Mouse (Mus musculus) forebrain, embryonic 11.5 days (tissue): ENCODE measurements around the gene Pgam5. TPM values are rescaled to one million over a fixed set of nuclear protein-coding genes. Genes with fewer than 3 reads are reported as not detected.
A peak's percentile ranks its signal among the peaks of the same experiment; 100 is the strongest.

ENCODE experiments used
- ATAC-seq: fragments of 200-750 bp; cut with Nextera tagmentation; replicated peaks from 2 replicates; pipeline ENCODE4 v1.8.0; 2017; ENCODE audit warnings: moderate TSS enrichment; ENCODE audit not compliant: low FRiP score
- DNase-seq: peaks from one replicate; pipeline ENCODE4 v3.0.0-alpha.2; 2017; ENCODE audit warnings: low spot score
- H3K27ac ChIP-seq: fragments of 300-500 bp; sonication (generic); 2 replicates; pipeline ENCODE4 v1.5.1; 2014; ENCODE audit warnings: low read depth, low read length
- H3K27me3 ChIP-seq: fragments of 300-500 bp; sonication (generic); 2 replicates; pipeline ENCODE4 v1.6.1; 2014; ENCODE audit warnings: mild to moderate bottlenecking, low read length, mixed read lengths; ENCODE audit not compliant: control insufficient read depth, insufficient read depth
- H3K36me3 ChIP-seq: fragments of 300-500 bp; sonication (generic); 2 replicates; pipeline ENCODE4 v1.6.1; 2014; ENCODE audit warnings: mild to moderate bottlenecking, low read length, moderate library complexity, mixed read lengths; ENCODE audit not compliant: control insufficient read depth, insufficient read depth
- H3K4me1 ChIP-seq: fragments of 300-500 bp; sonication (generic); replicated peaks from 2 replicates; pipeline ENCODE4 v1.6.1; 2014; ENCODE audit warnings: low read length, mixed read lengths; ENCODE audit not compliant: control insufficient read depth, insufficient read depth
- H3K4me2 ChIP-seq: fragments of 300-500 bp; sonication (generic); 2 replicates; pipeline ENCODE4 v1.6.1; 2014; ENCODE audit warnings: low read depth, mild to moderate bottlenecking, low read length, moderate library complexity, mixed read lengths; ENCODE audit not compliant: severe bottlenecking
- H3K4me3 ChIP-seq: fragments of 300-500 bp; sonication (generic); 2 replicates; pipeline ENCODE4 v1.5.1; 2014; ENCODE audit warnings: low read depth, low read length
- H3K9ac ChIP-seq: fragments of 300-500 bp; sonication (generic); 2 replicates; pipeline ENCODE4 v1.6.1; 2014; ENCODE audit warnings: low read length
- H3K9me3 ChIP-seq: fragments of 300-500 bp; sonication (generic); 2 replicates; pipeline ENCODE4 v1.6.1; 2016; ENCODE audit warnings: low read length, mixed read lengths; ENCODE audit not compliant: control insufficient read depth
- whole genome bisulfite sequencing: fragments of 180-500 bp; shearing (Covaris S2); extraction: QIAGEN DNeasy Blood & Tissue Kit; methylation state at CpG from one replicate; pipeline ENCODE4 v1.1.7; 2014; 5-methylcytosine and 5-hydroxymethylcytosine counted together
- polyA plus RNA-seq: library from polyadenylated mRNA; unstranded; fragments of >200 nt; fragmentation: Nextera tagmentation; extraction: Ambion mirVana; gene quantifications from 2 replicates; pipeline ENCODE4 v1.2.1, GENCODE M21; 2014

Pgam5 gene
- polyA plus RNA-seq, 1 experiment from 2014 or later, result 92.4 TPM

DNA sequence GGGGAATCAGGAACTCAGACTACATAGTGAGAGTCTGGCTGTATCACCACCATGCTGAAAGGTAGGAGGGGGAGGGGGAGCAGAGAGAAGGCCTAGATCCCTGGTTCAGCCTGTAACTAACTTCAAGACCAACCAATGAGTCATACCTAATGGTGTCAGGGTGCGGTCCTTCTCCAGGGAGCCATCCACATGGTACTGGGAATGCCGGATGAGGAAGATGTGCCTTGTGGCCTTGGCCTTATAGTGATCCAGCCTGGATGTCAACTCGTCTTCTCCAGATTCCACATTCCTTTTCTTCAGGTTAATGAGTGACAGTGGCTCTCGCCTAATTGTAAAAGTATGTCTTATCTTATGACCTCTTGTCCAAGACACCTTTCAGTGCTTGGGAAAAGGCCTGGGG, 2.8 kb downstream of the Pgam5 start:
- peaks cover 8% of the 10 kb centered on the region; the same call in 1 of the 2 replicates for H3K36me3 ChIP-seq
- no peak for ATAC-seq
- no peak for DNase-seq
- H3K4me3 ChIP-seq, result no peak overlapping the region
- no peak overlapping the region for H3K27ac ChIP-seq
- 93% methylated on average over 4 of the region's 4 CpGs for WGBS
- H3K4me1 ChIP-seq, result peaks cover 4% of the 10 kb centered on the region; the same call in 1 of the 2 replicates
- no peak overlapping the region for H3K4me2 ChIP-seq
- H3K9me3 ChIP-seq, result no peaks in the 10 kb centered on the region
- H3K27me3 ChIP-seq, result no peaks in the 10 kb centered on the region
- H3K9ac ChIP-seq, result no peak overlapping the region

DNA sequence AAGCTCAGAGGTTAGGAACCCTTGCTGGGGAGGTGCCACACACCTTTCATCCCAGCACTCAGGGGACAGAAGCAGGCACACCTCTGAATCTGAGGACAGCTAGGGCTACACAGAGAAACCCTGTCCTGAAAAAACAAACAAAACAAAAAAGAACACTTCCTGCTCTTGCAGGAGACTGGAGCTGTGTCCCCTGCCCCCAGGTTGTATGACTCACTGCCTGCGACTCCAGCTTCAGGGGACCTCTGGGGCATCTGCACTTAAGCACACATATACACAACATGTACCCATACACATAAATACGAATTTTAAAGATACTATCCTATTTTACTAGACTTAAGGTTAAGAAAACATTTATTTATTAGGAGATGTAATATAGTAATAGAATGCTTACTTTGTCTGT, 25.6 kb downstream of the Pgam5 start:
- no peak for ATAC-seq
- no peak overlapping the region for H3K4me3 ChIP-seq
- no peak for DNase-seq
- peaks cover 5% of the 10 kb centered on the region; the same call in 1 of the 2 replicates for H3K36me3 ChIP-seq
- H3K9ac ChIP-seq, result no peak overlapping the region
- no peaks in the 10 kb centered on the region for H3K27me3 ChIP-seq
- no peaks in the 10 kb centered on the region for H3K4me1 ChIP-seq
- H3K4me2 ChIP-seq, result no peak overlapping the region
- no peaks in the 10 kb centered on the region for H3K9me3 ChIP-seq
- 86% methylated on average over 2 of the region's 2 CpGs for WGBS
- no peak overlapping the region for H3K27ac ChIP-seq

DNA sequence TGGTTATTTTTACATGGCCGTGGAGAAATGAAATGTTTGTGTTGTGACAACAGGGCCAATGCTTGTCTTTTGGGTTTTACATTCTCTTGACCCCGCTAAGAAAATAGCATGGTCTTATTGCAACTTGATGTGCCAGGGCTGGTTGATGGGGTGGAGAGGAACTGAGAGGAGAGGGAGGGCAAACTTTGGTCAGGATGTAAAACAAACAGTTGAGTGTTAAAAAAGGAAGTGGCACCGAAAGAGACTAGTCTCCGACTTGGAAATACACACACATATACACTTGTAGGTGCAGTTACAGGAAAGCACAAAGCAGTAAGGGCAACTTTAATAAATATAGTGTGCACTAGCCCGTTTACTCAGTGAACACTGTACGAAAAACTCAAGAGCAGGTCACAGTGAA, 37.4 kb downstream of the Pgam5 start:
- Histone ChIP-seq H3K9me3 (no peaks in the 10 kb centered on the region), H3K9ac (no peak overlapping the region), H3K4me1 (peaks cover 4% of the 10 kb centered on the region; the same call in 1 of the 2 replicates), H3K36me3 (peaks cover 3% of the 10 kb centered on the region; the same call in 1 of the 2 replicates), H3K4me2 (no peak overlapping the region), H3K4me3 (no peak overlapping the region), H3K27me3 (no peaks in the 10 kb centered on the region), H3K27ac (no peak overlapping the region)
- ATAC-seq, result no peak
- DNase-seq, result no peak
- WGBS, result 89% methylated on average over 6 of the region's 6 CpGs

DNA sequence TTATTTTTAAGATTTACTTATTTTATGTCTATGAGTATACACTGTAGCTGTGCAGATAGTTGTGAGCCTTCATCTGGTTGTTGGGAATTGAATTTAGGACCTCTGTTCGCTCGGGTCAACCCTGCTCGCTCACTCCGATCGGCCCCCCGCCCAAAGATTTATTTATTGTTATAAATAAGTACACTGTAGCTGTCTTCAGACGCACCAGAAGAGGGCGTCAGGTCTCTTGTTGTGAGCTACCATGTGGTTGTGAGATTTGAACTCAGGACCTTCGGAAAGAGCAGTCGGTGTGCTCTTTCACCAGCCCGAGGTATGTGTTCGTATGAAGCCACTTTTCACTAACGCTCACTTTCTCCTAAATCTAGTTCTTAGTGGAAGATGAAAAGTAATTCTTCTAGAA, 38.1 kb downstream of the Pgam5 start:
- Histone ChIP-seq H3K4me1 (peaks cover 4% of the 10 kb centered on the region; the same call in 1 of the 2 replicates), H3K9ac (peak overlapping the region; percentile 93), H3K9me3 (no peaks in the 10 kb centered on the region), H3K4me2 (peak overlapping the region; percentile 67), H3K27me3 (no peaks in the 10 kb centered on the region), H3K4me3 (peak overlapping the region; percentile 93), H3K27ac (no peak overlapping the region), H3K36me3 (peaks cover 2% of the 10 kb centered on the region; the same call in 1 of the 2 replicates)
- WGBS, result 48% methylated on average over 13 of the region's 13 CpGs
- ATAC-seq, result peak; percentile 23; the same call in 1 of the 2 replicates
- no peak for DNase-seq

DNA sequence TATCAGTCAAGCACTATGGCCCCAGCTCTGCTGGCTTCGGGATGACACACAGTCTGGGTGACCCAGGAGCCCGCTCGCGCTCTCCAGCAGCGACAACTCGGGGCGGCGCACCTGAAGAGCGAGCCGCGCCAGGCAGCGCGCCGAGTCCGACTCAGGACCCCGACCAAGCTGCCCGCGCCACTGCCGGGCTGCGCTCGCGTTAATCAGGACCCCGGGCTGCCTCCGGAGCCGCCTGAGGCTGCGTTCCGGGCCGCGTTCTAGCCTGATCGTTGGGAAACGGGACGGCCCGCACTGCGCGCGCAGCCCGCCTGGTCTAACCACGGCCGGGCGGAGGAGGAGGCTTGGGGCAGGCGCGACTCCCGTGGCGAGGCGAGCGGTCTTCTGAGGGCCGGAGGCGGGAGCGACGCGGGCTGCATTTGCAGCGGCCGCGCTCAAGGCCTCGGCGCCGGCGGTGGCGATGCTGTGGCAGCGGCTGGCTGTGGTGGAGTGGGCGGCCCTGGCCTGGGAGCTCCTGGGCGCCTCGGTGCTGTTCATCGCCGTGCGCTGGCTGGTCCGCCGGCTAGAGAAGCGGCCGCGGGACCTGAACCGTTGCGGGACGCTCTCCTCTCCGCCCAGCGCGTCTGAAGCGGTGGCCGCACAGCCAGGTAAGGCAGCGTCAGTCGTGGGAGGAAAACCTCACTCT, 38.8 kb downstream of the Pgam5 start, which contains the start of gene Ankle2:
TSS of gene Ankle2 (plus strand) at position 225 of the 682 bp plus-strand sequence.
- Histone ChIP-seq H3K4me1 (peaks cover 4% of the 10 kb centered on the region; the same call in 1 of the 2 replicates), H3K36me3 (no peaks in the 10 kb centered on the region; the same call in 1 of the 2 replicates), H3K4me2 (peak within 1 kb of the TSS; percentile 67), H3K9ac (peak within 1 kb of the TSS; percentile 93), H3K27ac (peak within 1 kb of the TSS; percentile 93), H3K27me3 (no peaks in the 10 kb centered on the region), H3K4me3 (peak within 1 kb of the TSS; percentile 93), H3K9me3 (no peaks in the 10 kb centered on the region)
- under 1% methylated on average over 81 of the region's 81 CpGs for WGBS
- DNase-seq (peak; percentile 97), ATAC-seq (peak; percentile 97)

DNA sequence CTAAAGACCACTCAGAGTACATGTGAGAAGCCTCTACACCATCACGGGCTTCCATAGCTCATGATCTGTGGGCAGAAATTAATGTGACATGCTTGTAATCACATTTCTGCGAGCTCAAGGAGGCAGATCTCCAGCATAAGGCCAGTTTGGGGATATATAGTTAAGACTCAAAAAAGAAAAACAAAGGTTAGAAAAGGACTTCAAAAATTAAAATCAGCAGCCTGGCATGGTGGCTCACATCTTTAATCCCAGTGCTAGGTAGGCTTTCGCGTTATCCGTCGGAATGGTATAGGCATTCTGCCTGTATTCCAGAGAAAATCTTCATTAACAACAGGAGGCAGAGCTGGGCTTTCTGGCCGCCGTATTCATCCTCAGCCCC, 39.3 kb downstream of the Pgam5 start:
- H3K9ac ChIP-seq, result peak overlapping the region; percentile 93
- peaks cover 4% of the 10 kb centered on the region; the same call in 1 of the 2 replicates for H3K4me1 ChIP-seq
- no peaks in the 10 kb centered on the region; the same call in 1 of the 2 replicates for H3K36me3 ChIP-seq
- peak overlapping the region; percentile 67 for H3K4me2 ChIP-seq
- H3K27me3 ChIP-seq, result no peaks in the 10 kb centered on the region
- H3K9me3 ChIP-seq, result no peaks in the 10 kb centered on the region
- H3K4me3 ChIP-seq, result peak overlapping the region; percentile 93
- H3K27ac ChIP-seq, result peak overlapping the region; percentile 93; the same call in 1 of the 2 replicates
- DNase-seq (no peak), ATAC-seq (no peak)
- 9% methylated on average over 8 of the region's 8 CpGs for WGBS

DNA sequence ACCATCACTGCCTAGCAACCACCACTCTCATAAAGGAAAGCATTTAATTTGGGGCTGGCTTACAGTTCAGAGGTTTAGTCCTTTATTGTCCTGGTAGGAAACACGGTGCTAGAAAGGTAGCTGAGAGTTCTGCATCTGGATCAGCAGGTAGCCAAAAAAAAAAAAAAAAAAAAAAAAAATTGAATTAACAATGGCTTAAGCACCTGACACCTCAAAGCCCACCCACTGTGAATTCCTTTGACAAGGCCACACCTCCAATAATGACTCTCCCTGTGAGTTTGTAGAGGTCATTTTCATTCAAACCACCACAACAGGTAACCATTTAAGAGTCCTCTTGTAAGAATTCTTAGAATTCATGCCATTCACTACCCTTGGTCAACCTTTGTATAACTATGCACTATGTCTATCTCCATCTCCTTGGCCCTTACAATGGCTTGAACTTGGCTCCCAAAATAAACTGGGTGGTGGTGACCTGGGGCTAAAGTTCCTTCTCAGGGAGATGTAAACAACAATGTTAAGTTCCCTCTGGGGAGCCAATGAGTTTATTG, 42.3 kb downstream of the Pgam5 start:
- no peak overlapping the region for H3K4me2 ChIP-seq
- H3K36me3 ChIP-seq, result no peaks in the 10 kb centered on the region
- DNase-seq (no peak), ATAC-seq (no peak)
- H3K27ac ChIP-seq, result no peak overlapping the region
- H3K4me3 ChIP-seq, result no peak overlapping the region
- no peak overlapping the region for H3K9ac ChIP-seq
- WGBS, result 47% methylated on average over 1 of the region's 1 CpGs
- no peaks in the 10 kb centered on the region for H3K9me3 ChIP-seq
- H3K27me3 ChIP-seq, result no peaks in the 10 kb centered on the region
- peaks cover 4% of the 10 kb centered on the region; the same call in 1 of the 2 replicates for H3K4me1 ChIP-seq

DNA sequence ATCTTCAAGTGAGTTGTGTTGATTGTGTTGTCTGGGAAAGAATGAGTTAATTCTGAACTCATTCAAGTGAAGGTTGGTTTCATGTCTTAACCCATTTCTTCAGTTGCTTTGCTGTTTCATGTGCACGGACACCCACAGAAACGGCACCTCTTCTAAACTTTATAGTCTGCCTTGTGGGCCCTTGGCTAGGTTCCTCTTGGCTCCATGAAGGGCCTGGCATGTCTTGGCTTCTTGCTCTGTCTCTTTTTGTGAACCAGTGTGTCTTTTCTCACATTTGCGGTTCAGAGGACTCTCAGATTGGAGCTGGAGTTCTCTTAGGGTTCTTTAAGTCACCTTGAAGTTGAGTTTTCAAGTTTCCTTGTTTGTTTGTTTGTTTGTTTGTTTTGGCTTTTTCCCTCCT, 44.7 kb downstream of the Pgam5 start:
- H3K27ac ChIP-seq, result no peak overlapping the region
- no peaks in the 10 kb centered on the region for H3K27me3 ChIP-seq
- H3K36me3 ChIP-seq, result no peaks in the 10 kb centered on the region; the same call in 1 of the 2 replicates
- no peak overlapping the region for H3K4me2 ChIP-seq
- peaks cover under 1% of the 10 kb centered on the region; the same call in 1 of the 2 replicates for H3K4me1 ChIP-seq
- DNase-seq, result no peak
- WGBS, result 89% methylated on average over 3 of the region's 3 CpGs
- no peaks in the 10 kb centered on the region for H3K9me3 ChIP-seq
- no peak for ATAC-seq
- H3K4me3 ChIP-seq, result no peak overlapping the region
- no peak overlapping the region for H3K9ac ChIP-seq
